Comparison of ENCODE assay signal across 33 mouse cellular contexts in the genomic region with DNA sequence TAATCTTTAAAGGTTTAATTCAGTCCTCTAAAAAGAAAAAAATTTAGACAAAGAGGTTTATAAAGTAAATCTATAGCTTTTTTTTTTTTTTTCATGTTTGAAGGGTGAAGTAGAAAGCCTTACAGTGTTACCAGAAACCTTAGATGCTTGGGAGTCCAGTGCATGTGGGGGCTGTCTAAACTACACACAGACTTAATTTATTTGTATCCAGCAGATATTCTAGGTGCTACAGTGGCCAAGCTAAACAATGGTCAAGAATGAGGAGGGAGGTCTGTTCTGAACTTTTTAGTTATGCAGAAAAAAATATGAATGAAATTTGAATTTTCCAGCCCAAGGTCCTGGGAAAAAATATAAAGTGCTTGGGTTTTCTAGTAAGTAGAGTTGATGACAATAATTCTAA. TPM values are rescaled to one million over a fixed set of nuclear protein-coding genes. Genes with fewer than 3 reads are reported as not detected.
"Had no signal": no experiment of that assay in that cellular context is flagged by ENCODE, and none has a peak within 500 bp of the region (broad histone marks: within the 10 kb centered on the region; RNA-seq: fewer than 3 reads in every experiment).

No protein-coding gene starts in this region.

- H3K4me1 ChIP-seq: limb, embryonic 10.5 days; limb, embryonic 12.5 days; limb, embryonic 13.5 days; limb, embryonic 15.5 days; liver, embryonic 12.5 days; liver, embryonic 13.5 days; liver, embryonic 15.5 days; lung, embryonic 15.5 days; megakaryocyte, embryonic 14.5 days; midbrain, embryonic 10.5 days; midbrain, embryonic 12.5 days; midbrain, embryonic 13.5 days; midbrain, embryonic 15.5 days; neural tube, embryonic 12.5 days had no signal

- H3K9me3 ChIP-seq: limb, embryonic 10.5 days; limb, embryonic 12.5 days; limb, embryonic 13.5 days; limb, embryonic 15.5 days; liver, embryonic 12.5 days; liver, embryonic 13.5 days; liver, embryonic 15.5 days; lung, embryonic 15.5 days; megakaryocyte, embryonic 14.5 days; midbrain, embryonic 10.5 days; midbrain, embryonic 12.5 days; midbrain, embryonic 13.5 days; midbrain, embryonic 15.5 days; neural tube, embryonic 12.5 days had no signal

- H3K27ac ChIP-seq: limb, embryonic 10.5 days; limb, embryonic 12.5 days; limb, embryonic 13.5 days; limb, embryonic 15.5 days; liver, embryonic 12.5 days; liver, embryonic 13.5 days; liver, embryonic 14.5 days; liver, embryonic 15.5 days; lung, embryonic 15.5 days; macrophage; midbrain, embryonic 10.5 days; midbrain, embryonic 12.5 days; midbrain, embryonic 13.5 days; midbrain, embryonic 15.5 days; neural tube, embryonic 12.5 days had no signal

- ATAC-seq: liver, embryonic 12.5 days; liver, postnatal 0 days; lung, postnatal 0 days; midbrain, embryonic 13.5 days; midbrain, embryonic 15.5 days; midbrain, embryonic 16.5 days had no signal

- DNase-seq: left cerebral cortex, postnatal 4 days; liver; liver, embryonic 13.5 days; liver, postnatal 0 days; lung, adult 18-20 months; lung, adult 2 months; lung, embryonic 14.5 days; lung, postnatal 10 days; lung, postnatal 14 days; lung, postnatal 36 days; lung, postnatal 4 days; midbrain, embryonic 14.5 days had no signal

- H3K9ac ChIP-seq: limb, embryonic 12.5 days; limb, embryonic 13.5 days; limb, embryonic 15.5 days; liver, embryonic 12.5 days; liver, embryonic 13.5 days; liver, embryonic 14.5 days; liver, embryonic 15.5 days; liver, postnatal 0 days; lung, embryonic 14.5 days; lung, embryonic 15.5 days; midbrain, embryonic 12.5 days; midbrain, embryonic 13.5 days; midbrain, embryonic 15.5 days; neural tube, embryonic 12.5 days had no signal

- H3K4me2 ChIP-seq: limb, embryonic 12.5 days; limb, embryonic 13.5 days; limb, embryonic 15.5 days; liver, embryonic 11.5 days; liver, embryonic 12.5 days; liver, embryonic 13.5 days; liver, embryonic 15.5 days; lung, embryonic 14.5 days; lung, embryonic 15.5 days; midbrain, embryonic 11.5 days; midbrain, embryonic 12.5 days; midbrain, embryonic 13.5 days; midbrain, embryonic 15.5 days; neural tube, embryonic 12.5 days had no signal

- H3K36me3 ChIP-seq: midbrain, embryonic 15.5 days had no signal

- H3K27me3 ChIP-seq: limb, embryonic 12.5 days; limb, embryonic 13.5 days; limb, embryonic 15.5 days; liver, embryonic 12.5 days; liver, embryonic 13.5 days; liver, embryonic 15.5 days; lung, embryonic 15.5 days; megakaryocyte, embryonic 14.5 days; midbrain, embryonic 12.5 days; midbrain, embryonic 13.5 days; midbrain, embryonic 15.5 days; neural tube, embryonic 12.5 days had no signal

- H3K4me3 ChIP-seq: limb, embryonic 10.5 days; limb, embryonic 12.5 days; limb, embryonic 13.5 days; limb, embryonic 15.5 days; liver, embryonic 12.5 days; liver, embryonic 13.5 days; liver, embryonic 15.5 days; lung, embryonic 15.5 days; megakaryocyte, embryonic 14.5 days; midbrain, embryonic 10.5 days; midbrain, embryonic 12.5 days; midbrain, embryonic 13.5 days; midbrain, embryonic 15.5 days; myocyte; neural tube, embryonic 12.5 days had no signal

RNA-seq across cellular contexts. Expression of a gene that starts 26.2 kb away (rescaled TPM):
- polyA plus RNA-seq: macrophage had no signal

RNA-seq across cellular contexts. Expression of a gene that starts 52.7 kb away (rescaled TPM):
- polyA plus RNA-seq: liver, adult 2 months; liver, postnatal 0 days had no signal
